In genomic region chr5:91956991-91957760, GRCm38 (mm10) we compare ENCODE assay signal across 33 mouse cellular contexts. TPM values are rescaled to one million over a fixed set of nuclear protein-coding genes. Genes with fewer than 3 reads are reported as not detected.
A peak's percentile ranks its signal among the peaks of the same experiment; 100 is the strongest.
DNase-seq lines count a peak whose midpoint lies in the region; ATAC-seq and TF ChIP-seq lines count a peak whose summit lies in the region.
"Had no signal": no experiment of that assay in that cellular context is flagged by ENCODE, and none has a peak within 500 bp of the region (broad histone marks: within the 10 kb centered on the region; RNA-seq: fewer than 3 reads in every experiment).

No protein-coding gene starts in this region.

- DNase-seq in liver, embryonic 14.5 days (ENCODE audit: low read depth in 3 of 3, low spot score in 3 of 3): no peak
- no peak for DNase-seq in liver, embryonic 11.5 days (ENCODE audit: low spot score)
- peak; percentile 54 for DNase-seq in testis, postnatal 14 days (ENCODE audit: low spot score)
- DNase-seq in testis, postnatal 10 days (ENCODE audit: low spot score): no peak
- DNase-seq in NIH3T3 (ENCODE audit: low read depth): peak; percentile 13
- no peak for DNase-seq in T-cell, adult 2 months (ENCODE audit: low spot score)
- DNase-seq: adrenal gland, adult 8-10 months; adrenal gland, postnatal 25 days; cerebellum, adult 11-12 months; cerebellum, adult 8-10 months; cerebellum, postnatal 10 days; cerebellum, postnatal 36 days; embryo, embryonic 11 days; gastrocnemius, postnatal 25 days; heart, postnatal 10 days; heart, postnatal 36 days had no signal

- H3K27me3 ChIP-seq in liver, embryonic 14.5 days (ENCODE audit: control insufficient read depth, insufficient read depth, low read length): no peaks in the 10 kb centered on the region
- H3K27me3 ChIP-seq in liver, embryonic 11.5 days (replicated peaks; ENCODE audit: control insufficient read depth, insufficient read depth, low read length): no peaks in the 10 kb centered on the region
- H3K27me3 ChIP-seq in myocyte (ENCODE audit: control insufficient read depth, insufficient read depth, insufficient read length): no peaks in the 10 kb centered on the region
- no peaks in the 10 kb centered on the region for H3K27me3 ChIP-seq in forebrain, embryonic 12.5 days
- H3K27me3 ChIP-seq: embryonic facial prominence, embryonic 13.5 days; forebrain, embryonic 13.5 days; heart, embryonic 12.5 days; heart, embryonic 15.5 days; hindbrain, embryonic 13.5 days; intestine, embryonic 15.5 days had no signal

- no peak overlapping the region for H3ac ChIP-seq in myocyte (ENCODE audit: control insufficient read depth, insufficient read length)

- peaks cover 31% of the 10 kb centered on the region for H3K36me3 ChIP-seq in liver, embryonic 14.5 days (replicated peaks; ENCODE audit: control insufficient read depth, insufficient read depth, low read depth)
- H3K36me3 ChIP-seq in liver, embryonic 11.5 days (ENCODE audit: control insufficient read depth, insufficient read depth, low read length): peaks cover 14% of the 10 kb centered on the region; the same call in 1 of the 2 replicates
- peaks cover 47% of the 10 kb centered on the region for H3K36me3 ChIP-seq in myocyte (ENCODE audit: control insufficient read depth, insufficient read depth)
- peaks cover 30% of the 10 kb centered on the region for H3K36me3 ChIP-seq in forebrain, embryonic 12.5 days (replicated peaks)

- WGBS in liver, embryonic 14.5 days (ENCODE audit: insufficient replicate concordance): 54% methylated on average over 3 of the region's 3 CpGs
- 86% methylated on average over 3 of the region's 3 CpGs for WGBS in liver, embryonic 11.5 days
- WGBS in forebrain, embryonic 12.5 days: 94% methylated on average over 3 of the region's 3 CpGs

- peak; percentile 35; the same call in 1 of the 2 replicates for TF ChIP-seq EP300 in liver, embryonic 14.5 days (IDR thresholded peaks at IDR 0.05; ENCODE audit: low read depth)

- peaks cover 41% of the 10 kb centered on the region for H3K79me2 ChIP-seq in myocyte (ENCODE audit: control insufficient read depth, insufficient read depth)

- no peak for TF ChIP-seq POLR2A in myocyte (IDR thresholded peaks at IDR 0.05; ENCODE audit: insufficient read length, low read depth)

- no peaks in the 10 kb centered on the region for H3K9me3 ChIP-seq in liver, embryonic 14.5 days (ENCODE audit: control insufficient read depth, low read length)
- H3K9me3 ChIP-seq in liver, embryonic 11.5 days (ENCODE audit: control insufficient read depth, low read length): no peaks in the 10 kb centered on the region
- H3K9me3 ChIP-seq in forebrain, embryonic 12.5 days: no peaks in the 10 kb centered on the region
- H3K9me3 ChIP-seq: embryonic facial prominence, embryonic 10.5 days; embryonic facial prominence, embryonic 13.5 days; forebrain, embryonic 13.5 days; heart, embryonic 12.5 days; heart, embryonic 15.5 days; hindbrain, embryonic 10.5 days; hindbrain, embryonic 13.5 days; intestine, embryonic 15.5 days had no signal

- TF ChIP-seq CTCF in liver, embryonic 14.5 days (IDR thresholded peaks at IDR 0.05; ENCODE audit: low read depth): no peak

- H3K27ac ChIP-seq in liver, embryonic 14.5 days: no peak overlapping the region
- H3K27ac ChIP-seq in liver, embryonic 11.5 days (ENCODE audit: low read depth, low read length): no peak overlapping the region
- no peak overlapping the region for H3K27ac ChIP-seq in forebrain, embryonic 12.5 days
- H3K27ac ChIP-seq: embryonic facial prominence, embryonic 10.5 days; embryonic facial prominence, embryonic 13.5 days; forebrain, embryonic 13.5 days; heart, embryonic 15.5 days; hindbrain, embryonic 10.5 days; hindbrain, embryonic 13.5 days; intestine, embryonic 15.5 days had no signal

- peaks cover 29 to 31% of the 10 kb centered on the region in 2 experiments for H3K4me1 ChIP-seq in liver, embryonic 14.5 days (replicated peaks; ENCODE audit: control insufficient read depth in 2 of 2, insufficient read depth in 2 of 2, low read length in 1 of 2)
- peaks cover 18% of the 10 kb centered on the region for H3K4me1 ChIP-seq in liver, embryonic 11.5 days (replicated peaks; ENCODE audit: control insufficient read depth, insufficient read depth, low read length)
- peaks cover 19% of the 10 kb centered on the region for H3K4me1 ChIP-seq in forebrain, embryonic 12.5 days

- ATAC-seq in liver, embryonic 14.5 days (ENCODE audit: insufficient read depth): no peak
- no peak for ATAC-seq in liver, embryonic 11.5 days (replicated peaks; ENCODE audit: low FRiP score)
- ATAC-seq in forebrain, embryonic 12.5 days (ENCODE audit: low FRiP score): no peak
- ATAC-seq: activated CD4-positive, CD25-positive, alpha-beta regulatory T cell, adult 4 months; forebrain, embryonic 13.5 days; forebrain, embryonic 16.5 days; hindbrain, embryonic 16.5 days; intestine, embryonic 15.5 days had no signal

- no peak overlapping the region for H3K4me3 ChIP-seq in liver, embryonic 14.5 days (ENCODE audit: insufficient read depth in 1 of 2, low read depth in 2 of 2, low read length in 2 of 2)
- H3K4me3 ChIP-seq in liver, embryonic 11.5 days (ENCODE audit: low read depth, low read length): no peak overlapping the region
- H3K4me3 ChIP-seq in myocyte: no peak overlapping the region
- no peak overlapping the region for H3K4me3 ChIP-seq in forebrain, embryonic 12.5 days (replicated peaks)
- H3K4me3 ChIP-seq: embryonic facial prominence, embryonic 10.5 days; embryonic facial prominence, embryonic 13.5 days; erythroblast, embryonic 14.5 days; forebrain, embryonic 13.5 days; heart, embryonic 12.5 days; heart, embryonic 15.5 days; hindbrain, embryonic 10.5 days; hindbrain, embryonic 13.5 days; intestine, embryonic 15.5 days had no signal

- no peak overlapping the region for H3K9ac ChIP-seq in liver, embryonic 14.5 days (replicated peaks)
- no peak overlapping the region for H3K9ac ChIP-seq in liver, embryonic 11.5 days (ENCODE audit: low read depth, low read length)
- no peak overlapping the region for H3K9ac ChIP-seq in forebrain, embryonic 12.5 days
- H3K9ac ChIP-seq: embryonic facial prominence, embryonic 13.5 days; forebrain, embryonic 13.5 days; heart, embryonic 12.5 days; heart, embryonic 15.5 days; hindbrain, embryonic 13.5 days; intestine, embryonic 15.5 days had no signal

- no peak overlapping the region for H3K4me2 ChIP-seq in liver, embryonic 14.5 days (ENCODE audit: low read depth)
- no peak overlapping the region for H3K4me2 ChIP-seq in liver, embryonic 11.5 days
- H3K4me2 ChIP-seq in myocyte (ENCODE audit: low read depth): peak overlapping the region; percentile 4
- H3K4me2 ChIP-seq in forebrain, embryonic 12.5 days: no peak overlapping the region
- H3K4me2 ChIP-seq: embryonic facial prominence, embryonic 13.5 days; forebrain, embryonic 13.5 days; heart, embryonic 12.5 days; heart, embryonic 15.5 days; hindbrain, embryonic 13.5 days; intestine, embryonic 15.5 days had no signal

TF ChIP-seq in myocyte, 11 proteins besides CTCF, POLR2A, EP300 and RAD21:
- TF ChIP-seq E2F4 (IDR thresholded peaks at IDR 0.05; ENCODE audit: insufficient read depth) (no peak), MYOG (IDR thresholded peaks at IDR 0.05; ENCODE audit: control insufficient read depth in 1 of 3, insufficient read depth in 1 of 3, insufficient read length in 2 of 3, low read depth in 2 of 3) (no peak), TCF12 (IDR thresholded peaks at IDR 0.05; ENCODE audit: insufficient read depth, poor library complexity, severe bottlenecking) (no peak), MAX (IDR thresholded peaks at IDR 0.05; ENCODE audit: low read depth) (no peak), MYOD1 (IDR thresholded peaks at IDR 0.05; ENCODE audit: control insufficient read depth in 1 of 3, insufficient read length in 2 of 3, low read depth in 2 of 3) (no peak), SRF (IDR thresholded peaks at IDR 0.05; ENCODE audit: control insufficient read depth, insufficient read length, low read depth) (no peak), USF1 (IDR thresholded peaks at IDR 0.05; ENCODE audit: low read depth) (no peak), REST (IDR thresholded peaks at IDR 0.05; ENCODE audit: insufficient read depth, insufficient read length) (no peak)

RNA-seq across cellular contexts. Expression of gene Rchy1, which starts 5.7 kb away (rescaled TPM):
- polyA plus RNA-seq in liver, embryonic 14.5 days (2012; rRNA removed): 20.1 and 20.9 TPM in 2 replicates
- 15.1 and 15.6 TPM in 2 replicates for polyA plus RNA-seq in liver, embryonic 14.5 days (2014; fragmentation: Nextera tagmentation; extraction: Ambion mirVana)
- 44.8 and 46.9 TPM in 2 replicates for polyA plus RNA-seq in liver, embryonic 11.5 days (2014; fragmentation: Nextera tagmentation; extraction: Ambion mirVana)
- 29.8 TPM for polyA plus RNA-seq in myocyte (2012; fragmentation: generic; extraction: Trizol)
- polyA plus RNA-seq in forebrain, embryonic 12.5 days (2016; fragmentation: Nextera tagmentation; extraction: Ambion mirVana): 61.2 and 65.2 TPM in 2 replicates

RNA-seq across cellular contexts. Expression of gene Odaph, which starts 30.1 kb away (rescaled TPM):
- polyA plus RNA-seq in liver, embryonic 14.5 days (2012; rRNA removed): not detected in 2 replicates
- polyA plus RNA-seq in liver, embryonic 14.5 days (2014; fragmentation: Nextera tagmentation; extraction: Ambion mirVana): not detected in 2 replicates
- polyA plus RNA-seq in liver, embryonic 11.5 days (2014; fragmentation: Nextera tagmentation; extraction: Ambion mirVana): not detected in 2 replicates
- polyA plus RNA-seq in myocyte (2012; fragmentation: generic; extraction: Trizol): not detected
- polyA plus RNA-seq in forebrain, embryonic 12.5 days (2016; fragmentation: Nextera tagmentation; extraction: Ambion mirVana): not detected in 2 replicates
- polyA plus RNA-seq: activated CD4-positive, CD25-positive, alpha-beta regulatory T cell, adult 4 months; brain, embryonic 14.5 days; cortical plate, adult 2 months; embryonic facial prominence, embryonic 10.5 days; embryonic facial prominence, embryonic 13.5 days; erythroblast, embryonic 14.5 days; forebrain, embryonic 13.5 days; forebrain, embryonic 16.5 days; gonadal fat pad, adult 2 months; heart, embryonic 12.5 days; heart, embryonic 15.5 days; hindbrain, embryonic 10.5 days; hindbrain, embryonic 13.5 days; intestine, embryonic 15.5 days had no signal

Comparison
In these comparisons a context has a peak if more than half of its experiments do, and no peak if none do; other contexts are left out.
1. DNase-seq: peak in testis, postnatal 14 days (single experiment) and NIH3T3 (single experiment); none in liver, embryonic 14.5 days (0 of 3), liver, embryonic 11.5 days (single experiment), testis, postnatal 10 days (single experiment) and T-cell, adult 2 months (single experiment).